Mouse (Mus musculus): ENCODE results near the gene Auh. TPM values are rescaled to one million over a fixed set of nuclear protein-coding genes. Genes with fewer than 3 reads are reported as not detected.

Auh gene
- polyA plus RNA-seq, 1 experiment from 2014 or later = 63.5 TPM

- no peaks in the 10 kb centered on the region for H3K27me3 ChIP-seq (replicated peaks; ENCODE audit: control insufficient read depth, insufficient read depth, low read length)
- no peak overlapping the region for H3K9ac ChIP-seq (replicated peaks; ENCODE audit: low read depth, low read length)
- H3K36me3 ChIP-seq (ENCODE audit: control insufficient read depth, insufficient read depth) = peaks cover 6% of the 10 kb centered on the region
- no peak overlapping the region for H3K4me3 ChIP-seq (replicated peaks; ENCODE audit: low read length)
- peaks cover 24% of the 10 kb centered on the region for H3K4me1 ChIP-seq (replicated peaks; ENCODE audit: control insufficient read depth, insufficient read depth, low read length)
- 96% methylated on average over 3 of the region's 3 CpGs for WGBS
- no peak for ATAC-seq
- no peak overlapping the region for H3K27ac ChIP-seq (ENCODE audit: low read length)
- no peak overlapping the region for H3K4me2 ChIP-seq (ENCODE audit: low read length)
- H3K9me3 ChIP-seq (ENCODE audit: control insufficient read depth, low read length) = no peaks in the 10 kb centered on the region
These were observed 43.1 kb upstream of the Auh start for GRCm38 (mm10) chr13:52972626-52973025.

GRCm38 (mm10) chr13:52970876-52971275, 41.4 kb upstream of the Auh start:
- WGBS = 86% methylated on average over 6 of the region's 6 CpGs
- H3K27ac ChIP-seq (ENCODE audit: low read length) = no peak overlapping the region
- no peak overlapping the region for H3K9ac ChIP-seq (replicated peaks; ENCODE audit: low read depth, low read length)
- no peak overlapping the region for H3K4me3 ChIP-seq (replicated peaks; ENCODE audit: low read length)
- no peaks in the 10 kb centered on the region for H3K9me3 ChIP-seq (ENCODE audit: control insufficient read depth, low read length)
- no peak overlapping the region for H3K4me2 ChIP-seq (ENCODE audit: low read length)
- H3K27me3 ChIP-seq (replicated peaks; ENCODE audit: control insufficient read depth, insufficient read depth, low read length) = no peaks in the 10 kb centered on the region
- no peak for ATAC-seq
- peaks cover 20% of the 10 kb centered on the region for H3K36me3 ChIP-seq (ENCODE audit: control insufficient read depth, insufficient read depth)
- peaks cover 7% of the 10 kb centered on the region for H3K4me1 ChIP-seq (replicated peaks; ENCODE audit: control insufficient read depth, insufficient read depth, low read length)

GRCm38 (mm10) chr13:52962922-52963321, 33.4 kb upstream of the Auh start:
- no peaks in the 10 kb centered on the region for H3K4me1 ChIP-seq (replicated peaks; ENCODE audit: control insufficient read depth, insufficient read depth, low read length)
- no peak for ATAC-seq
- no peak overlapping the region for H3K9ac ChIP-seq (replicated peaks; ENCODE audit: low read depth, low read length)
- H3K36me3 ChIP-seq (ENCODE audit: control insufficient read depth, insufficient read depth) = peaks cover 17% of the 10 kb centered on the region
- no peaks in the 10 kb centered on the region for H3K27me3 ChIP-seq (replicated peaks; ENCODE audit: control insufficient read depth, insufficient read depth, low read length)
- H3K4me2 ChIP-seq (ENCODE audit: low read length) = no peak overlapping the region
- 95% methylated on average over 4 of the region's 4 CpGs for WGBS
- H3K4me3 ChIP-seq (replicated peaks; ENCODE audit: low read length) = no peak overlapping the region
- no peaks in the 10 kb centered on the region for H3K9me3 ChIP-seq (ENCODE audit: control insufficient read depth, low read length)
- H3K27ac ChIP-seq (ENCODE audit: low read length) = no peak overlapping the region

GRCm38 (mm10) chr13:52962361-52962760, 32.9 kb upstream of the Auh start:
- Histone ChIP-seq H3K27me3 (replicated peaks; ENCODE audit: control insufficient read depth, insufficient read depth, low read length) (no peaks in the 10 kb centered on the region), H3K4me3 (replicated peaks; ENCODE audit: low read length) (no peak overlapping the region), H3K9me3 (ENCODE audit: control insufficient read depth, low read length) (no peaks in the 10 kb centered on the region), H3K4me2 (ENCODE audit: low read length) (no peak overlapping the region), H3K27ac (ENCODE audit: low read length) (no peak overlapping the region), H3K9ac (replicated peaks; ENCODE audit: low read depth, low read length) (no peak overlapping the region), H3K36me3 (ENCODE audit: control insufficient read depth, insufficient read depth) (peaks cover 11% of the 10 kb centered on the region), H3K4me1 (replicated peaks; ENCODE audit: control insufficient read depth, insufficient read depth, low read length) (no peaks in the 10 kb centered on the region)
- WGBS = 86% methylated on average over 6 of the region's 6 CpGs
- ATAC-seq = no peak

GRCm38 (mm10) chr13:52953779-52954553, 24.5 kb upstream of the Auh start:
- Histone ChIP-seq H3K36me3 (ENCODE audit: control insufficient read depth, insufficient read depth) (no peaks in the 10 kb centered on the region), H3K9me3 (ENCODE audit: control insufficient read depth, low read length) (peaks cover 4% of the 10 kb centered on the region; the same call in 1 of the 2 replicates), H3K4me2 (ENCODE audit: low read length) (no peak overlapping the region), H3K27me3 (replicated peaks; ENCODE audit: control insufficient read depth, insufficient read depth, low read length) (no peaks in the 10 kb centered on the region; the same call in 1 of the 2 replicates), H3K4me1 (replicated peaks; ENCODE audit: control insufficient read depth, insufficient read depth, low read length) (no peaks in the 10 kb centered on the region; the same call in 1 of the 2 replicates), H3K27ac (ENCODE audit: low read length) (no peak overlapping the region), H3K4me3 (replicated peaks; ENCODE audit: low read length) (no peak overlapping the region), H3K9ac (replicated peaks; ENCODE audit: low read depth, low read length) (no peak overlapping the region)
- peak; percentile 31; the same call in 1 of the 2 replicates for ATAC-seq
- WGBS = 47% methylated on average over 6 of the region's 6 CpGs

- Histone ChIP-seq H3K9ac (replicated peaks; ENCODE audit: low read depth, low read length) (no peak overlapping the region), H3K9me3 (ENCODE audit: control insufficient read depth, low read length) (peaks cover 3% of the 10 kb centered on the region; the same call in 1 of the 2 replicates), H3K4me3 (replicated peaks; ENCODE audit: low read length) (no peak overlapping the region), H3K27ac (ENCODE audit: low read length) (no peak overlapping the region), H3K4me2 (ENCODE audit: low read length) (no peak overlapping the region), H3K27me3 (replicated peaks; ENCODE audit: control insufficient read depth, insufficient read depth, low read length) (no peaks in the 10 kb centered on the region; the same call in 1 of the 2 replicates), H3K4me1 (replicated peaks; ENCODE audit: control insufficient read depth, insufficient read depth, low read length) (peaks cover 7% of the 10 kb centered on the region; the same call in 1 of the 2 replicates), H3K36me3 (ENCODE audit: control insufficient read depth, insufficient read depth) (no peaks in the 10 kb centered on the region)
- 83% methylated on average over 3 of the region's 3 CpGs for WGBS
- no peak for ATAC-seq
These were observed 19.7 kb upstream of the Auh start for GRCm38 (mm10) chr13:52949211-52949610.

- Histone ChIP-seq H3K4me1 (replicated peaks; ENCODE audit: control insufficient read depth, insufficient read depth, low read length) (0 out of 2 replicates have a peak, but pooled peaks cover 7% of the 10 kb centered on the region), H3K9ac (replicated peaks; ENCODE audit: low read depth, low read length) (no peak overlapping the region), H3K9me3 (ENCODE audit: control insufficient read depth, low read length) (no peaks in the 10 kb centered on the region), H3K4me3 (replicated peaks; ENCODE audit: low read length) (no peak overlapping the region), H3K27ac (ENCODE audit: low read length) (no peak overlapping the region), H3K36me3 (ENCODE audit: control insufficient read depth, insufficient read depth) (no peaks in the 10 kb centered on the region), H3K27me3 (replicated peaks; ENCODE audit: control insufficient read depth, insufficient read depth, low read length) (no peaks in the 10 kb centered on the region; the same call in 1 of the 2 replicates), H3K4me2 (ENCODE audit: low read length) (no peak overlapping the region)
- 79% methylated on average over 4 of the region's 4 CpGs for WGBS
- ATAC-seq = no peak
These were observed 18.1 kb upstream of the Auh start for GRCm38 (mm10) chr13:52947545-52947944.

- H3K36me3 ChIP-seq (ENCODE audit: control insufficient read depth, insufficient read depth) = no peaks in the 10 kb centered on the region
- 40% methylated on average over 9 of the region's 9 CpGs for WGBS
- H3K27me3 ChIP-seq (replicated peaks; ENCODE audit: control insufficient read depth, insufficient read depth, low read length) = no peaks in the 10 kb centered on the region
- H3K4me1 ChIP-seq (replicated peaks; ENCODE audit: control insufficient read depth, insufficient read depth, low read length) = 0 out of 2 replicates have a peak, but pooled peaks cover 7% of the 10 kb centered on the region
- no peaks in the 10 kb centered on the region for H3K9me3 ChIP-seq (ENCODE audit: control insufficient read depth, low read length)
- no peak for ATAC-seq
- H3K4me2 ChIP-seq (ENCODE audit: low read length) = no peak overlapping the region
- no peak overlapping the region for H3K9ac ChIP-seq (replicated peaks; ENCODE audit: low read depth, low read length)
- no peak overlapping the region for H3K4me3 ChIP-seq (replicated peaks; ENCODE audit: low read length)
- no peak overlapping the region for H3K27ac ChIP-seq (ENCODE audit: low read length)
These were observed 16.3 kb upstream of the Auh start for GRCm38 (mm10) chr13:52945769-52946168.

GRCm38 (mm10) chr13:52944116-52944515, 14.6 kb upstream of the Auh start:
- no peak overlapping the region for H3K4me2 ChIP-seq (ENCODE audit: low read length)
- no peaks in the 10 kb centered on the region for H3K27me3 ChIP-seq (replicated peaks; ENCODE audit: control insufficient read depth, insufficient read depth, low read length)
- no peaks in the 10 kb centered on the region for H3K9me3 ChIP-seq (ENCODE audit: control insufficient read depth, low read length)
- 60% methylated on average over 4 of the region's 4 CpGs for WGBS
- H3K4me1 ChIP-seq (replicated peaks; ENCODE audit: control insufficient read depth, insufficient read depth, low read length) = 0 out of 2 replicates have a peak, but pooled peaks cover 7% of the 10 kb centered on the region
- no peak overlapping the region for H3K27ac ChIP-seq (ENCODE audit: low read length)
- H3K36me3 ChIP-seq (ENCODE audit: control insufficient read depth, insufficient read depth) = no peaks in the 10 kb centered on the region
- no peak overlapping the region for H3K9ac ChIP-seq (replicated peaks; ENCODE audit: low read depth, low read length)
- ATAC-seq = no peak
- no peak overlapping the region for H3K4me3 ChIP-seq (replicated peaks; ENCODE audit: low read length)

Data from forebrain, embryonic 16.5 days (tissue).